Comparison of ENCODE assay signal across 15 mouse cellular contexts in genomic region chr7:51960698-51961374, GRCm38 (mm10). TPM values are rescaled to one million over a fixed set of nuclear protein-coding genes. Genes with fewer than 3 reads are reported as not detected.
DNase-seq lines count a peak whose midpoint lies in the region; ATAC-seq lines count a peak whose summit lies in the region.
"Had no signal": no experiment of that assay in that cellular context is flagged by ENCODE, and none has a peak within 500 bp of the region (broad histone marks: within the 10 kb centered on the region; RNA-seq: fewer than 3 reads in every experiment).

No protein-coding gene starts in this region.

- no peak overlapping the region for H3K4me3 ChIP-seq in neural tube, embryonic 13.5 days
- H3K4me3 ChIP-seq in forebrain, embryonic 16.5 days (replicated peaks; ENCODE audit: low read length), result no peak overlapping the region
- H3K4me3 ChIP-seq: limb, embryonic 13.5 days; stomach, embryonic 15.5 days had no signal

- H3K9ac ChIP-seq in neural tube, embryonic 13.5 days, result no peak overlapping the region
- no peak overlapping the region for H3K9ac ChIP-seq in forebrain, embryonic 16.5 days (replicated peaks; ENCODE audit: low read depth, low read length)
- H3K9ac ChIP-seq: limb, embryonic 13.5 days; stomach, embryonic 15.5 days had no signal

- ATAC-seq in neural tube, embryonic 13.5 days (ENCODE audit: low read depth), result peak; percentile 70; the same call in 1 of the 2 replicates
- ATAC-seq in forebrain, embryonic 16.5 days, result peak; percentile 71
- ATAC-seq: intestine, embryonic 16.5 days had no signal

- H3K36me3 ChIP-seq in neural tube, embryonic 13.5 days, result no peaks in the 10 kb centered on the region
- no peaks in the 10 kb centered on the region for H3K36me3 ChIP-seq in forebrain, embryonic 16.5 days (ENCODE audit: control insufficient read depth, insufficient read depth)
- H3K36me3 ChIP-seq: stomach, embryonic 15.5 days had no signal

- WGBS in neural tube, embryonic 13.5 days, result 49% methylated on average over 6 of the region's 6 CpGs
- WGBS in forebrain, embryonic 16.5 days, result 45% methylated on average over 6 of the region's 6 CpGs

- no peaks in the 10 kb centered on the region for H3K27me3 ChIP-seq in neural tube, embryonic 13.5 days
- H3K27me3 ChIP-seq in forebrain, embryonic 16.5 days (replicated peaks; ENCODE audit: control insufficient read depth, insufficient read depth, low read length), result no peaks in the 10 kb centered on the region
- H3K27me3 ChIP-seq: limb, embryonic 13.5 days; stomach, embryonic 15.5 days had no signal

- no peak for DNase-seq in neural tube, embryonic 10.5 days (ENCODE audit: extremely low spot score, low spot score)
- DNase-seq in mesoderm, embryonic 11.5 days (ENCODE audit: low read depth, low spot score), result peak; percentile 61
- DNase-seq in retina, postnatal 1 day, result peak; percentile 39
- no peak for DNase-seq in adipocyte (ENCODE audit: low spot score)
- DNase-seq in frontal cortex, postnatal 36 days (ENCODE audit: low spot score in 2 of 2), result no peak
- no peak for DNase-seq in lung, postnatal 36 days
- DNase-seq: kidney, postnatal 10 days had no signal

- peaks cover 30% of the 10 kb centered on the region for H3K4me1 ChIP-seq in neural tube, embryonic 13.5 days (replicated peaks)
- 0 out of 2 replicates have a peak, but pooled peaks cover 5% of the 10 kb centered on the region for H3K4me1 ChIP-seq in forebrain, embryonic 16.5 days (replicated peaks; ENCODE audit: control insufficient read depth, insufficient read depth, low read length)
- H3K4me1 ChIP-seq: stomach, embryonic 15.5 days had no signal

- no peak overlapping the region for H3K4me2 ChIP-seq in neural tube, embryonic 13.5 days
- H3K4me2 ChIP-seq in forebrain, embryonic 16.5 days (ENCODE audit: low read length), result no peak overlapping the region
- H3K4me2 ChIP-seq: limb, embryonic 13.5 days; stomach, embryonic 15.5 days had no signal

- H3K27ac ChIP-seq in neural tube, embryonic 13.5 days (replicated peaks), result no peak overlapping the region
- no peak overlapping the region for H3K27ac ChIP-seq in forebrain, embryonic 16.5 days (ENCODE audit: low read length)
- H3K27ac ChIP-seq: limb, embryonic 13.5 days; stomach, embryonic 15.5 days had no signal

- H3K9me3 ChIP-seq in neural tube, embryonic 13.5 days, result no peaks in the 10 kb centered on the region
- no peaks in the 10 kb centered on the region for H3K9me3 ChIP-seq in forebrain, embryonic 16.5 days (ENCODE audit: control insufficient read depth, low read length)
- H3K9me3 ChIP-seq: limb, embryonic 13.5 days; stomach, embryonic 15.5 days had no signal

RNA-seq across cellular contexts. Expression of gene Svip, which starts 45.0 kb away (rescaled TPM):
- polyA plus RNA-seq in neural tube, embryonic 13.5 days (2015; fragmentation: Nextera tagmentation; extraction: Ambion mirVana), result 26.5 and 26.6 TPM in 2 replicates
- 26.6 and 27.5 TPM in 2 replicates for polyA plus RNA-seq in forebrain, embryonic 16.5 days (2015; fragmentation: Nextera tagmentation; extraction: Ambion mirVana)

RNA-seq across cellular contexts. Expression of gene 1700015G11Rik, which starts 54.7 kb away (rescaled TPM):
- not detected in 2 replicates for polyA plus RNA-seq in neural tube, embryonic 13.5 days (2015; fragmentation: Nextera tagmentation; extraction: Ambion mirVana)
- polyA plus RNA-seq in forebrain, embryonic 16.5 days (2015; fragmentation: Nextera tagmentation; extraction: Ambion mirVana), result not detected in 2 replicates
- polyA plus RNA-seq: heart, embryonic 16.5 days; intestine, embryonic 16.5 days; limb, embryonic 13.5 days; lung, embryonic 16.5 days; stomach, embryonic 15.5 days; urinary bladder, adult 2 months had no signal

Comparison
In these comparisons a context has a peak if more than half of its experiments do, and no peak if none do; other contexts are left out.
1. DNase-seq: peak in mesoderm, embryonic 11.5 days (single experiment) and retina, postnatal 1 day (single experiment); none in neural tube, embryonic 10.5 days (single experiment), adipocyte (single experiment), frontal cortex, postnatal 36 days (0 of 2) and lung, postnatal 36 days (single experiment).